Mouse (Mus musculus) embryo, embryonic 9.5 days (tissue): ENCODE results near the gene Ptk7.
"Not testable (repeated sequence)": the region's sequence is repeated elsewhere in the genome, so short reads cannot be mapped to it uniquely, and the experiment has no call there.

Experiments used
- DNase-seq: peaks from one replicate; pipeline ENCODE4 v3.0.0-alpha.2; 2017; ENCODE audit errors: extremely low spot score

Ptk7 gene

GRCm38 (mm10) chr17:46557321-46557720, 72.0 kb downstream of the Ptk7 start:
- not testable (repeated sequence) for DNase-seq

DNA sequence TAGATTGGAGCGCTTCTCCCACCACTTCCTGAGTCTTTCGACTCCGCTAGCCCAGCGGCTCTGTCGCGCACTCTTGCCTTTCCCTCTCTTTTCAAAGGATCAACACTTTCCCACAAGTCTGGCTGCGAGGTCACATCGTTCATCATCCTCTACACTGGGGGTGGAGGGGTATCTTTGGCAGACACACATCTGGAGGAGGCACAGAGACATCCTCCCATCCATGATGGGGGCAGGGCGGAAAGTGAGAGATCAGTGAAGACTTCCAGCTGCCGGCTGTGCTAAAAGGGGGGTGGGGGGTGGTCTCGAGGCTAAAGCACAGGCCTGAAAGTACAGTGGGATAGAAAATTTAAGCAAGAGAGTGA, 72.7 kb downstream of the Ptk7 start:
- peak; percentile 76 for DNase-seq

DNA sequence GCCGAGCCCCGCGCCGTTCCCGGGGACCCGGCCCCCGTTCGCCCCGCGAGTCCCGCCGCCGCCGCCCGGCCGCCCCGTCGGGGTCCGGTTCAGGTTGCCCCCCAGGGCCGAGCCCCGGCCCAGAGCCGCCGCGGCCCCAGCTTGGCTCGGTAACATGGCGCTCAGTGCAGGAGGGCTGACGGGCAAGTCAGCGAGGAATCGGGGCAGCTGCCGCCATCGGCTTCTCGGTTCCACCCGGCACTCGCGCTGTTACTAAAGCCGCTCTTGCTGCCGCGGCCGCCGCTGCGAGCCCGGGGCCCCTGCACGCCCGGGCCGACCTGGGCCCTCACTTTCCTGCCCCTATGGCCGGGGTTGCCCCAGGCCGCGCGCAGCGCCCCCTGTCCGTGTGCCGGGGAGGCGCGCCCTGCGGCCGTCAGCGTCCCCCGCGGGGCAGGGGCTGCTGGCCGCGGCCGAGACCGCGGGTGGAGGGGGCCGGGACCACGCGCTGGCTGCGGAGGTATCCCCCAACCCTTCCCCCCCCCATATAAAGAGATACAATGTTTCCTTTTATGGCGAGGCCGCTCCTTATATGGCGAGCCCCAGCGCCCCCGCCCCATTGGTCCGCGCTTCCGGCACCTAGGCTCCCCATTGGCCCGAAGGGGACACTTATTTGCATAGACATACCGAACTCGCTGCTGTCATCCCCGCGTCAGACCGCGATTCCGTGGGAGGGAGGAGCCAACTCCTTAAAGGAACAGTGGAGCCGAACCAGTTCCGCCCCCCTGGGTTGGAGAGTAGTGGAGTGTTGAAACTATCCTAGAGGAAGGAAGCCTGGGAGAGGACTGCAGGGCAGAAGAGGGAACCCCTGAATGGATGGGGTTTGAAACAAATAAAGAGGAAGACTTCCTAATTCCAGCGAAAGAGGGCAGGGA, 73.4 kb downstream of the Ptk7 start, which contains the start of gene Srf:
Gene Srf, minus strand, starts transcription at position 503 of the 911 bp plus-strand sequence.
- DNase-seq, result peak; percentile 95

DNA sequence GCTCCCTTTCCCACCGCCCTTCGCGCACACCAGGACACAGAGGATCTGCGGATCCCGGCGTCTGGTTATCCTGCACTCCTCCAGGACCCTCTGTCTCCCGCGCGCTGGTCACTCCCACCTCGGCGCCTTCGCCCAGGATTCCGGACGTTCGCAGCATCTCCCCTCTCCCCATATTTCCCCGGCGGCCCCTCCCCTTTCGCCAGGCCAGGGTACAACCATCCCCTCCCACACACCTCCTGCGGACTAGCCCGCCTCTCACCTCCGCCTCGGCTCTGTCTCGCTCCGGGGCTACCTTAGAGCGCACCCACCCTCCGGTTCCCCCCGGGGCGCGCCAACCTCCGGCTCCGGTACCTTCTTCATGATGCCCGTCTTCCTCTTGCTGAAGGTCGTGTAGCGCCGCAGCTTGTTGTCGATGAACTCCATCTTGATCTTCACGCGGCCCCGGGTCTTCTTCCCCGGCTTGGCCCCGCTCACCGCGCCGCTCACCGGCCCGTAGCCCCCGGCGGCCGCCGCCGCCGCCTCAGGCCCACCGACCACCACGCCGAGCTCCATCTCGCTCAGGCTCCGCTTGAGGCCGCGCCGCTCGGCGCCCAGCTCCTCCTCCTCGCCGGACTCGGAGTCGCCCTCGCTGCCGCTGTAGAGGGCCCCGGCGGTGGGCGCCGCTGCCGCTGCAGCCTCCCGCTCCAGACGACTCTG, 74.2 kb downstream of the Ptk7 start:
- DNase-seq, result peak; percentile 73

DNA sequence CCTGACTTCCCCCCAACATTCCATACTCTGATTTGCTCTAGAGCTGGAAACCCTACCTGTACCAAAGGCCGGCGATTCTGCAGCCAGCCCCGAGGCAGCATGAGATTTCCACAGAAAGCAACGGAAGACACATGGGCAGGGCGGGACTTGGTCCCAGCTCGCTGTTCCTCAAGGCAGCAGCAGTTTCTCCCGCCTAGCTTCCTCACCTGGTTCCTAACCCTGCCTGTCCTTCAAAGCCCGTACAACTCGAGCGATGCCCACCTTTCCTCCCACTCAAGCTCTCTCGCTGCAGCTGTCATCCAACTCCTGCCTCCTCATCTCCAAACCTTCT, 74.7 kb downstream of the Ptk7 start:
- DNase-seq, result no peak

DNA sequence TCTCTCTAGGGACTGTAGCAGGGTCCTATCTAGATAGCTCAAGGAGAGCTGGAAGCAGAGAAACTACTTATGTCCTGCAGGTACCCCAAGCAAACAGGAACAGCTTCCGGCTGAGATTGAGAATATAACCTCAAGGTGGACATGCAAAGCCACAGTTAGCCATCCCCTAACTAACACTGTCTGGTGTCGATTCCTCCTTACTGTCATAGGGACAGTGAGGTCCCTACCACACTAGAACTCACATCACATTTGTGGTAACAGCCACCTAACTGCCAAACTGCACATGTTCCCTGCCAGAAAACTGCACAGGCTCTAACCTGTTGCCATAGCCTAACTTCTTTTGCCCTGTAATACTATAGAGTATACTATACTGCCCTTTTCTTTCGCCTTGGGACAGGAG, 75.4 kb downstream of the Ptk7 start:
- DNase-seq, result no peak

GRCm38 (mm10) chr17:46553469-46553868, 75.8 kb downstream of the Ptk7 start:
- DNase-seq, result no peak

DNA sequence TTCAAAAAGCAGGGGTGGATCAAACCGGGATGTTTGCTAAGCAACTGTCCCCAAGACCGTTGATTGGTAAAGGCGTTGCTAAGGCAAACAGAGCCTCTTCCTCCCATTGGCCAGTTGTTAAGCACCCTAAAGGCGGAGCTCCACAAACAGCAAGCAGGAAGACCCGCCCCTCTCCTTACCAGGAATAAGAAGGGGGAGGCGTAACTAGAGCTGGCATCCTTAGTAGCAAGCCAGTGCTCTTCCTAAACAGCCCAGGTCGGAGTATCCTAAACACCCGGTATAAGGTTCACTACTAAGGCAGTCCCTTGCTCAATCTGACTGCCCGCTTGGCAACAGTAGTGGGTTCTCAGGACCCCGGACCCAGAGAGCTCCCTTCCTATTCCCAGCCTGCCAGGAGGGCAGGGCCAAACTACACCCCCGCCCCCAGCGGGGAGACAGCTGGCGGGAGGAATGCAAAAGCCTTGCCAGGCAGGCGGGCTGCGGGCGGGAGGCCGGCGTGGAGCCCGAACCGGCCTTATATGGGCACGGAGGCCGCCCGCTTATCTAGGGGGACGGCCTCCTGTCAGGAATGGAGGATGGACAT, 76.4 kb downstream of the Ptk7 start:
- peak; percentile 90 for DNase-seq

GRCm38 (mm10) chr17:46552151-46552550, 77.2 kb downstream of the Ptk7 start:
- no peak for DNase-seq

DNA sequence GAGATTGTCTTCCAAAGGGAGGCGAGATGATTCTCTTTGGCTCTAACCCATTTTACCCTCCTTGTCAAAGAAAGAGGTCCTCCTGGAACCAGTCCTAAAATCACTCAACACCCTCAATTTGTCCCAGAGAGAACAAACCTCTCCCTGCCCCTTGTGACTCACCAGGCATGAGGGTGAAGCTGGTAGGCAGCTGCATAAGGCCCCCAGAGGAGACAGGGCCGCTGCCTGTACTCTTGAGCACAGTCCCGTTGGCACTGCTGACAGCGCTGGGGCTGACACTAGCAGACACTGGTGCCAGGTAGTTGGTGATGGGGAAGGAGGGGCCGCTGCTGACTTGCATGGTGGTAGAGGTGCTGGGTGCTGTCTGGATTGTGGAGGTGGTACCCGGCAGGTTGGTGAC, 77.9 kb downstream of the Ptk7 start:
- no peak for DNase-seq

GRCm38 (mm10) chr17:46550904-46551303, 78.4 kb downstream of the Ptk7 start:
- DNase-seq, result no peak

DNA sequence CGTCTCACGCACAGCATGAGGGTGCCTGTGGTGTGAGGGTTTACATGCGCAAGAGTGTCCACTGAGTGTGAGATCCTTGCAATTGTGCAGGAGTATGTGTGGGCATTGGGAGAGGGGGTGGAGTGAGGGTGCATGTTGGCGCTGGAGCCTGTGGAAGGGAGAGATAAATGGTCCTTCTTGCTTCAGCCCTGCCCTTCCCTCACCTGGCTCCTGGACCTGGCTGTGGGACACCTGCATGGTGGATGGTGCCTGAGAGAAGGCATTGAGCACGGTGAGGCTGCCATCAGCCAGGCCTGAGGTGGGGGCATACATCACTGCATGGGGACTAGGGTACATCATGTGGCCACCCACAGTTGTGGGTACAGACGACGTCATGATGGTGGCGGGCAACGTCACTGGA, 79.7 kb downstream of the Ptk7 start:
- no peak for DNase-seq

DNA sequence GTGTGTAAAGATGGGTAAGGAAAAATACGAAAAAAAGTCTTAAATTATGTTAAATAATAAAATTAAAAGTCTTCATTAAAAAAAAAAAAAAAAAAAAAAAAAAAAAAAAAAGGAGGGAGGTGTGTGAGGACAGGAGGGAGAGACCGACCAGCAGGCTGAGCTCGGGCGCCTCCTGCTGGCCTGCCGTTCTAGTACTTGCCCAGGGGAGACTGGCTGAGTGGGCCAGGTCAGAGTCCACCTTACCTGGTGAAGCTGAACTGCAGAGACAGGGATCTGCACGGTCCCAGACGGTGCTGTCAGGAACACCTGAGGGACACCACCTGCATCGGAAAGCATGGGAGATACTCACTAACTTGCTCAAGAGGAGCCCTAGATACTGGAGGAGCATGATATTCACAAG, 80.1 kb downstream of the Ptk7 start:
- DNase-seq, result peak; percentile 61

DNA sequence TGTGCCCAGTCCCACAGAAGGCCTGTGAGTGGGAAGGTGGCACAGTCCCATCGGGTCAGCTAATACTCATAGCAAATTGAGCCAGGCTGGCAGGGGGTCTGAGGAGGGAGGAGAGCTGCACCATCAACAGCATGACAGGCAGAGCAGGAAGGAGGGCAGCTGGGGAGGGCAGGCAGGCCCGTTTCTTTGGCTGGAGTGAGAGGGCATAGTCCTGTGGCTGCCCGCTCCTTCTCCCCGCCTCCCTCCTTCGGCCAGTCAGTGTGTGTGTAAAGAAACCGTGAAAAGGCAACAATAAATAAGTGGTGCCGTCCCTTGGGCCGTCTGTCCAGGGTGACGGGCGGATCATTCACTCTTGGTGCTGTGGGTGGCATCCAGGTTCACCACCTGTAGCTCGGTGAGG, 80.6 kb downstream of the Ptk7 start:
- no peak for DNase-seq

DNA sequence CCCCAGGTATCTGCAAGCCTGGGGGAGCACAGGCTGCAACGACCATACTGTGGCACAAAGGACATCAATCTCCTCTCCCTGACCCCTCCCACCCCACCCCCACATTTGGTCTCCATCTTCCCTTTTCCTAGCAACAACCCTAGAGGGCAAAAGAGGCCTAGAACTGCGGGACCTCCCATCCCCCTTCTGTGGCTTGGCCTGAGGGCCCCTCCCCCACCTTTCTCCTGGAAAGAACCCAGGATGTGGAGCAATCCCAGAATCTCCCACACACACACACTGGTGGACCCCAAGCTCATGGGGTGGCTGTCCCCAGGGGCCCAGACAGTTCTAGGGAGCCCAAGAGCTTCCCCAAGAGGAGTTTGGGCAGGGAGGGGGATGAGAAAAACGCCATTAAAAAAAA, 81.4 kb downstream of the Ptk7 start:
- DNase-seq, result no peak

- DNase-seq, result peak; percentile 48
Observed at GRCm38 (mm10) chr17:46546995-46547394, 82.3 kb downstream of the Ptk7 start.

DNA sequence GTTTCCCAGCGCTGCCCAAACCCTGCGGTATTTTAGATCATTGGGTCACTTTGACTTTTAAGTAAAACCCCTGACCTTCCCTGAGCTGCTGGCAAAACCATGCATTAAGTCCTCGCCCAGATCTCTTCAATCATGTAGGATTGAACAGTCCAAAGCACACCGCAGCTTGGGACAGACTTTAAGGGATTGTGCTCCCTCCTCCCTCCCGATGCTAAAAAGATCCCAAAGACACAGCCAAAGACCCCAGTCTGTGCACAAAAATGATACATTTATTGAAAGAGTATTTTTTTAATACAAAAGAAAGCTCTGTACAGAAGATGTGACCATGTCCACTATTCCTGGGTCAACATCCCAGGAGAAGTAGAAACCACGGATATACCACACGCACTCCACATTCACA, 82.7 kb downstream of the Ptk7 start:
- DNase-seq, result no peak

DNA sequence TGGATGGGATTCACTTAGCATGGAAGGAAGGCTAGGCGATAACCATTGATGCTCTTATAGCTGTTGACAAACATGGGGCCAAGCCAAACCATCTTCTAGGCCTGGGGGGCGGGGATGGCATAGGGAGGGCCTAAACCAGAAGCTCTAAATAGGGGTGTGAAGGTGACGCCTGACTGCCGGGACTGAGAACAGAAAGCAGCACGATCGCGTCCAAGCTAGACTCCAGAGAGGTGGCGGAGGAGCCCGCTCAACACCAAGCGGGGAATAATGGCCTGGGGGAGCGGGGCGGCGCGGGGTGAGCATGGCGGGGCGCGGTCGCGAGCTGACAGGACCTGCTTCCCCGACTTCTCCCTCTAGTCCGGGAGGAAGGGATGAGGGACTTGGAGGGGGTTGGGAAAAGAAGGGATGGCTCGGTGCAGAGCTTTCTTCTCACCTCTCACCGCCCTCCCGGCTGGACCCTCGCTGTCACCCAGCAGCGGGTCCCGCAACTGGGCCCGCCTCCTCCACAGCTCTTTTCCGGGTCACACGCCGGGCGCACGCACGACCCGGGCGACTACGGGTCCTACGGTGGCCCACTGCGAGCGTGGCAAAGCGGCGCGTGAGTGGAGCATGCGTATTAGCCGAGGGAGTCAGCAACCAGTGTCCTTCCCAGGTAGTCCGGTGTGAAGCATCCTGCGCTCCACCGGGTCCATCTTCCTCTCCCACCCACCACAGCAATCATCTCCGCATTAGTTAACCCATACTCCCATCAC, 83.3 kb downstream of the Ptk7 start, which contains the start of gene Cul9:
Gene Cul9, minus strand, starts transcription at position 576 of the 752 bp plus-strand sequence.
- peak; percentile 66 for DNase-seq

DNA sequence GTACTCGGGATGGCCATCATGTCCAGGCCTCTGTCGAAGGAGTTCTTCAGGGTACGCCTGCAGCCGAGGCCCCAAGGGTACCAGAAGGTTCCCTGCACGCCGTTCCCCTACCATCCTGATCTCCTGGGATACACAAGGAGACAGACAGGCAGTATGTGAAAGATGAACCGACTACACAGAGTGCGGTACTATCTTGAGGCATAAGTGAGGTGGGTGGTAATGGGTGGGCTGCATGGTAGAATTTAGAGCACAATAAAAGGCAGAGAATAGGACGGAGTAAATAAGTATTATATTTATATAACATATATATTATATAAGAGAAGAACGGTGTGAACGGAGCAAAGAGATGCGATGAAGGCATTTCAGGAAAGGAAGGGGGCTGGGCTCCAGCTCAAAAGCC, 85.6 kb downstream of the Ptk7 start:
- no peak for DNase-seq

- DNase-seq, result peak; percentile 80
Observed at GRCm38 (mm10) chr17:46525579-46526307, 103.6 kb downstream of the Ptk7 start.

GRCm38 (mm10) chr17:46525065-46525464, 104.2 kb downstream of the Ptk7 start:
- DNase-seq, result no peak
